Mouse (Mus musculus) megakaryocyte, embryonic 14.5 days (primary cell): ENCODE measurements around the gene Eea1.

Experiments
- FLI1 ChIP-seq: IDR thresholded peaks from 2 replicates; pipeline ENCODE4 v1.6.1; 2012; ENCODE audit warnings: low read length, inconsistent platforms, mixed read lengths
- GATA1 ChIP-seq: IDR thresholded peaks from 3 replicates; pipeline ENCODE4 v1.6.1; 2012; ENCODE audit warnings: mixed read lengths, low read length, inconsistent platforms, borderline replicate concordance

- TF ChIP-seq GATA1 = no peak
- TF ChIP-seq FLI1 = no peak
Measured at GRCm38 (mm10) chr10:96094559-96094958, 154.1 kb downstream of the Eea1 start.
